Mouse (Mus musculus) ES-E14 (cell line): ENCODE measurements around the gene 4933430I17Rik. TPM values are rescaled to one million over a fixed set of nuclear protein-coding genes. Genes with fewer than 3 reads are reported as not detected.

Source experiments
- DNase-seq: peaks from one replicate; pipeline ENCODE4 v3.0.0-alpha.2; 2013; ENCODE audit warnings: low read depth, low spot score
- H3K27ac ChIP-seq: 2 replicates; pipeline ENCODE4 v1.5.1; 2012; ENCODE audit warnings: low read depth, mild to moderate bottlenecking, low read length, moderate library complexity, mixed read lengths; ENCODE audit not compliant: poor library complexity, insufficient read depth, severe bottlenecking
- H3K36me3 ChIP-seq: 2 replicates; pipeline ENCODE4 v1.6.1; 2012; ENCODE audit warnings: mild to moderate bottlenecking, low read length, moderate library complexity, mixed read lengths; ENCODE audit not compliant: control insufficient read depth, poor library complexity, insufficient read depth, severe bottlenecking
- H3K4me1 ChIP-seq, 2 experiments: fragments of 150-350 bp in 1 of 2; sonication (generic) in 1 of 2; 2 replicates each; pipeline ENCODE4 v1.6.1; 2012; ENCODE audit warnings: low read length in 2 of 2, mild to moderate bottlenecking in 1 of 2, mixed read lengths in 1 of 2; ENCODE audit not compliant: control insufficient read depth in 2 of 2, insufficient read depth in 2 of 2, poor library complexity in 1 of 2
- H3K4me3 ChIP-seq, 2 experiments: fragments of 150-350 bp in 1 of 2; sonication (generic) in 1 of 2; 2 replicates each; pipeline ENCODE4 v1.5.1; 2012; ENCODE audit warnings: low read length in 2 of 2, low read depth in 1 of 2, mild to moderate bottlenecking in 1 of 2, mixed read lengths in 1 of 2; ENCODE audit not compliant: insufficient read depth in 1 of 2, poor library complexity in 1 of 2, severe bottlenecking in 1 of 2
- H3K9ac ChIP-seq: 2 replicates; pipeline ENCODE4 v1.6.1; 2012; ENCODE audit warnings: low read depth, mild to moderate bottlenecking, low read length, mixed read lengths; ENCODE audit not compliant: poor library complexity, insufficient read depth, severe bottlenecking
- H3K9me3 ChIP-seq: fragments of 150-350 bp; sonication (generic); 2 replicates; pipeline ENCODE4 v1.6.1; 2012; ENCODE audit warnings: low read depth, mild to moderate bottlenecking, low read length; ENCODE audit not compliant: control insufficient read depth, insufficient read depth
- CHD2 ChIP-seq: IDR thresholded peaks from 2 replicates; pipeline ENCODE4 v1.6.1; 2014; ENCODE audit warnings: mild to moderate bottlenecking, low read depth, low read length, inconsistent platforms
- HCFC1 ChIP-seq: IDR thresholded peaks from 2 replicates; pipeline ENCODE4 v1.6.1; 2012; ENCODE audit warnings: low read length, inconsistent platforms, borderline replicate concordance; ENCODE audit not compliant: insufficient read depth
- MAFK ChIP-seq: IDR thresholded peaks from 2 replicates; pipeline ENCODE4 v1.6.1; 2014; ENCODE audit warnings: mild to moderate bottlenecking, low read depth, low read length, inconsistent platforms; ENCODE audit not compliant: insufficient read depth
- ZC3H11A ChIP-seq: IDR thresholded peaks from 2 replicates; pipeline ENCODE4 v1.6.1; 2012; ENCODE audit warnings: low read depth, mild to moderate bottlenecking, inconsistent platforms, low read length, borderline replicate concordance
- ZNF384 ChIP-seq: IDR thresholded peaks from 2 replicates; pipeline ENCODE4 v1.6.1; 2012; ENCODE audit warnings: low read depth, low read length, inconsistent platforms
- in situ Hi-C, 2 experiments: fragments of 600-800 bp; cut with MboI; formaldehyde crosslinking; loops; one replicate each; pipeline ENCODE4 v1.15.1; 2025; ENCODE audit warnings: low sequenced_read_pairs in 2 of 2, inconsistent platforms in 1 of 2; ENCODE audit not compliant: unreplicated experiment in 2 of 2
- total RNA-seq: library from RNA; depleted of rRNA; stranded (reverse); fragments of 300-350 nt; gene quantifications from 2 replicates; pipeline ENCODE4 v1.2.3, GENCODE M21; 2012

Gene 4933430I17Rik
- total RNA-seq, 1 experiment, result 0.27 TPM

DNA sequence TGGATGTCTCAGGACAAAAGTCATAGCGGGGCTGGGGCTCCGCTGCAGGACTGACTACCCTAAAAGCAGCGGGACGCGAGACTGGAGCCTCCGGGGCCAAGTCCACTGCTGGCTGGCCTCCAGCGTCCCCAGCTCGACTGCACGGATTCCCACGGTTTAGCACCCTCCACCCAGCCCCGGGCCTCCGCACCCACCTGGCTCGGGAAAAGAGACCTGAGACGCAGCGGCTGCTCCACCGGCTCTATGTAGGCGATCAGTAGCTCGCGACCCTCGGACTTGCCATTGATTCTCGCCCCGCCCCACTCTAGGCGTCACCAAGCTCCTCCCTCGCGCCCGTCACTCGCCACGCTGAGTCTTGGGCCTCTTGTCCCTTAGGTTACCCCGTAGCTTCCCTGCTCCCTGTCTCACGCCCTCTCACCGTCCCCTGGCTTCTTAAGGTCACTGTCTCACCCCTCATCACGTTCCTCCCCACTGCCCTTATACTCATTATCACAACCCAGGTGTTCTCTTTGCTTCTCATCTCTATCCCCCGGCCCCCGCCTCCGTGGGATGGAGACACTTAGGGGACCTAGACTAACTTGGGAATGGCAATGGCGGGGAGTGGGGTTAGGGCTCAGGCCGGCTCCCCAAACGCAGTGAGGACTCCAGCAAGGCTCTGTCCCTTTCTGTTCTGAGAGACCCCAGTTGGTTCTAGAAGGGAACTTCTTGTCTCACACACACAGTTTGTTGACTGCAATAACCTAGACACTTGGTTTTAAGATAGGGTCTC is 23.0 kb upstream of the 4933430I17Rik start:
- Histone ChIP-seq H3K4me3 (peak overlapping the region; percentile 88 to 91), H3K4me1 (peaks cover 0 to 2% of the 10 kb centered on the region in 2 experiments; a peak in 1 of 4 replicates), H3K27ac (no peak overlapping the region), H3K36me3 (no peaks in the 10 kb centered on the region; the same call in 1 of the 2 replicates), H3K9me3 (no peaks in the 10 kb centered on the region), H3K9ac (peak overlapping the region; percentile 87)
- in situ Hi-C loops, result no loop called here
- TF ChIP-seq MAFK, result no peak
- no peak for TF ChIP-seq ZC3H11A
- no peak for TF ChIP-seq ZNF384
- no peak for TF ChIP-seq CHD2
- no peak for TF ChIP-seq HCFC1
- DNase-seq, result peak; percentile 86

DNA sequence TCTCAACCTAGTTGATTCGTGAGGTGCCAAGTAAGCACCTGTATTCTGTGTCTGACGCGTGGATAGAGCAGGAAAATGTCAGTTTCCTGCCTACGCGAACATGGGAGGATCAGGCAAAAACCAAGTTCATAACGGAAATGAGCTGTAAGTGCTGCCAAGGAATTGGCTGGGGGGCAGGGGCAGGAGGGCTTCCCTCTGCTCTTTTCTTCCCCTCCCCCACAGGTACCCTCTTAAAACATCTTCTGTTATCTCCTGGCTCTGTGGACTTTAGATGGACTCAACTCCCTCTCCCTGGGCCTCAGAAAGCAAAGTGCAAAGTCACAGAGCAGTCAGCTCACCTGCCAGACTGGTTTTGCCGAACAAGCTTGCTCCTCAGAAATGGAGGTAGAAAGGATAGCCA is 22.2 kb upstream of the 4933430I17Rik start:
- no peak for TF ChIP-seq HCFC1
- TF ChIP-seq MAFK, result no peak
- no peak for TF ChIP-seq CHD2
- no peak for TF ChIP-seq ZC3H11A
- no peak for TF ChIP-seq ZNF384
- H3K4me1 ChIP-seq, result peaks cover 0 to 2% of the 10 kb centered on the region in 2 experiments; a peak in 1 of 4 replicates
- no peak overlapping the region for H3K27ac ChIP-seq
- in situ Hi-C loops, result no loop called here
- peak overlapping the region in 1 of 2 experiments; percentile 91; a peak in 1 of 4 replicates for H3K4me3 ChIP-seq
- peaks cover 2% of the 10 kb centered on the region for H3K36me3 ChIP-seq
- H3K9ac ChIP-seq, result no peak overlapping the region
- no peak for DNase-seq
- H3K9me3 ChIP-seq, result no peaks in the 10 kb centered on the region

DNA sequence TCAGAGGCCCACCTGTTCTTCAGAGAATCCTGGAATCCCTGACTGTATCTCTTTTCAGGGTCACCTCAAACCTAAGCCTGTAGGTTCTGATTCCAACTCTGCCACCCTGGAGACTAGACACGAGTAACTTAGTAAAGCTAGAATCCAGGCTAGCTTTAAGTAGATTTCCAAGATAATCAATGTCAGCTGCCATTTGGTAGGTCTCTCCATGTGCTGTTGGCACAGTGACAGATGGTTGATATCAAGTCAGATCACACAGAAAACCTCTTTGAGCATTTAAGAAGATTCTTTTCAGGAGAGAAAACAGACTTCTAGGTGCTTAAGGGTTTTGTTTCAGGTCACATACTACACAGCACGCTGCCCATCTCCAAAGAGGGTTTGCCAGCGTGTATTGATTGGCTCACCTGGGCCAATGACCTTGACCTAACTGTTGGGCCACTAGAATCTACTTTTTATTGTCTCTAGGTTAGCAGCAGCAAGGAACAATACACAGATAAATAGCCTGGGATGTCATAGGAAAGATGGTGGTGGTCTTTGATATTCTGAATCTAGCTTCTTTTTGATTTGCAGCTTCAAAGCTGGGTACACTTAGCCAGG is 21.7 kb upstream of the 4933430I17Rik start, which contains the start of gene Hdhd3:
TSS of gene Hdhd3 (minus strand) at position 94 of the 597 bp plus-strand sequence.
- Histone ChIP-seq H3K4me3 (peak within 1 kb of the TSS; percentile 88 to 91), H3K4me1 (peaks cover 0 to 2% of the 10 kb centered on the region in 2 experiments; a peak in 1 of 4 replicates), H3K9me3 (no peaks in the 10 kb centered on the region), H3K9ac (peak within 1 kb of the TSS; percentile 87), H3K36me3 (peaks cover 5% of the 10 kb centered on the region), H3K27ac (no peak within 1 kb of the TSS)
- in situ Hi-C loops, result no loop called here
- no peak for DNase-seq
- TF ChIP-seq MAFK (no peak), ZC3H11A (no peak), HCFC1 (no peak), CHD2 (no peak), ZNF384 (no peak)

DNA sequence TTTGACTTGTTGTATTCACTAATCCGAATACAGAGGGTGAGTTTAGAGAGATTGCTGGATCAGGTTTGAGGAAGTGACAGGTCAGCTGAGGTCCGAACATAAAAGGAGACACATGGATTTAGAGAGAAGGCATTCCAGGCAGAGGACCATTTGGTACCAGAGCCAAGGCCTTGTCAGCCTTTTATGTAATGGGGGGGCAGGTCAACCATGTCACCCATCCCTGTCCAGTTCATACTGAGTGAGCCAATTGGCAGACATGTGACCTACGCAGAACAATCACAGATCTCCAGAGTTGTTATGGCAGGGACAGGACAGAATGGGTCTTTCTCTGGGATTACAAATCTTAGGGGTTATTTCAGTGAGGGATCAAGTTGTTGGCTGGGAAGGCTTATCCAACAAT is 19.2 kb upstream of the 4933430I17Rik start:
- no peaks in the 10 kb centered on the region for H3K9me3 ChIP-seq
- H3K27ac ChIP-seq, result no peak overlapping the region
- peaks cover 24% of the 10 kb centered on the region for H3K36me3 ChIP-seq
- no peak overlapping the region for H3K9ac ChIP-seq
- H3K4me1 ChIP-seq, result peaks cover 0 to 2% of the 10 kb centered on the region in 2 experiments; a peak in 1 of 4 replicates
- DNase-seq, result no peak
- TF ChIP-seq HCFC1 (no peak), ZNF384 (no peak), ZC3H11A (no peak), CHD2 (no peak), MAFK (no peak)
- in situ Hi-C loops, result no loop called here
- no peak overlapping the region for H3K4me3 ChIP-seq

DNA sequence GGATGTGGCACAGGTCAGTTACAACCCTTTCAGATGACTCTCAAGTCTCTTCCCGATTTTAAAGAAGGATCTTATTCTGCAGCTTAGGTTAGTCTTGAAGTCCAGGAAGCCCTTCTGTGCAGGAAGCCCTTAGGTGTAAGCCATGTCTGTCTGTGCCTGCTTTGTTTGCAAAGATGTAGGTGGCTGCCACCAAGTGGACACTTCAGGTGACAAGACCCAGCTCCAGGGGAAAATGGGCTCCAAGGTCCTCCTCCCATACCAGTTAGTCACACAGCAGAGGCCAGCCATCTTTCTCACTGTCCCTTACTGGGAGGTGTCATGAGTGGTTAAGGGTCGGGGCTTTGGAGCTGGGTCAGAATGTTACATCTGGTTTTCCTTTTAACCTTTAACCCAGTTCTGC is 18.4 kb upstream of the 4933430I17Rik start:
- Histone ChIP-seq H3K9ac (no peak overlapping the region), H3K9me3 (no peaks in the 10 kb centered on the region), H3K4me1 (peaks cover 0 to 2% of the 10 kb centered on the region in 2 experiments; a peak in 1 of 4 replicates), H3K4me3 (no peak overlapping the region), H3K27ac (no peak overlapping the region), H3K36me3 (peaks cover 30% of the 10 kb centered on the region)
- no peak for DNase-seq
- TF ChIP-seq CHD2 (no peak), HCFC1 (no peak), MAFK (no peak), ZC3H11A (no peak), ZNF384 (no peak)
- in situ Hi-C loops, result no loop called here
